Mouse (Mus musculus): Measurements from ENCODE around the gene Sim2.

The Sim2 gene

DNA sequence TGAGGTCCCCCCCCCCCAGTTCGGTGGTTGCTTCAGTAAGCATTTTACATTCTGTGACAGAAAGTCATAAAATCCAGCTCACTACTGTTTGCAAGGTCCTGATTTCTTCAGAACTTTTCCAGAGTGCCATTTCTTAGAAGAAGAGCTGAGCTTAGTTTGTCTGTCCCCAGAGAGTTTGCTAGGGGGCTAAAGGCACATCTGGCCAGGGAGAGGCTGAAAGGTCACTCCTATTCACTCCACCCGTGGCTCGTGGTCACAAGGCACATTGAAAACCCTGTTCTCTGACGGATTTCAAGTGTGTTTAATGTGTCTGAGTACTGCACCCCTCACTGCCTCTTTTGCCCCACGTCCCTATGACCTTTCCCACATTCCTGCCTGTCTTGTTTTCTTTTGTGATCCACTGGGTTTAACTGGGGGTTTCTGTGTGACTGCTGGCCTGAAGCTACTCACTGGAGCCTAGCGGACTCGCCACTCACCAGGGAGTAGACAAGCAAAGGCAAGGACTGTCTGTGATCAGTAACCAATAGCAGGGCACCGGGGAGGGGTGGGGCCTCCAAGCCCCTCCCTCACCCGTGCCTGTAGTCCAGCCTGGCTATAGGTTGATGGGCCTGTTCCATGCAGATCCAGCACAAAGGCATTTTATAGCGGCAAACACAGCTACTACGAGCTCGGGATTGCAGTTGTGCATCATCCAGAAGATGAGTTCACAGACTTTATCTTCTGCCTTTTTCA, 13.2 kb downstream of the Sim2 start:
- no peak for DNase-seq

DNA sequence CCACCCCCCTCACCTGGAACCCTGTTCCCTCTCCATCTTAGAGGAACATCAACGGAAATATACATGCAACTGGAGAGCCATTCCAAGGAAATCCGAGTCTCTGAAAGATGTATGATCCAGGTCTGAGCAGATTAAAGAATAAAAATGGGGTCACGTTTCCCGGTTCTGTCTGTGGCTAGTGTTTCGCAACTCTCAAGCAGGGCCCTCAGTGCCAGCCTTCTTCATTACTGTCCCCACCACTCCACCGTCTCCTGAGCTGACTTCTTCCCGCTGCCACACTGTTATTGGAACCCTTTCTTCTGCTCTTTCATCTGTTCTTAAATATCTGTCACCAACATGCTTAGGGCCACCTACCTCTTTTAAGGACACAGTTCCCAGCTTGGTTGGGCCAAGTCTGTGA, 28.4 kb downstream of the Sim2 start:
- no peak for DNase-seq

DNA sequence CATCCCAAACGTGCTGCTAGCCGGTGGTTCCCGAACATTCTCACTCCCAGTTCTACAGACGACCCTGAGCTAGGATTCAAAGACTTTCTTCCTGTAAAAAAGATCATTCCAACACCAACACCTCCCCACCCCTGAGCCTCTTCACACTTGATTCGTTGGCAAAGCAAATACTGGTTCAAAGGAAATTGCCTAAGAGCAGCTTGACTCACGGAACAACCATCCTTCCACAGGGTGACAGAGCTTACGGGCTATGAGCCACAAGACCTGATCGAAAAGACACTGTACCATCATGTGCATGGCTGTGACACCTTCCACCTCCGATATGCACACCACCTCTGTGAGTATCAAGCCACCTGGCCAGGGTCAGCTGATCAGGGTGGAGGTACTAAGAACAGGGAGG, 30.0 kb downstream of the Sim2 start:
- DNase-seq = no peak

DNA sequence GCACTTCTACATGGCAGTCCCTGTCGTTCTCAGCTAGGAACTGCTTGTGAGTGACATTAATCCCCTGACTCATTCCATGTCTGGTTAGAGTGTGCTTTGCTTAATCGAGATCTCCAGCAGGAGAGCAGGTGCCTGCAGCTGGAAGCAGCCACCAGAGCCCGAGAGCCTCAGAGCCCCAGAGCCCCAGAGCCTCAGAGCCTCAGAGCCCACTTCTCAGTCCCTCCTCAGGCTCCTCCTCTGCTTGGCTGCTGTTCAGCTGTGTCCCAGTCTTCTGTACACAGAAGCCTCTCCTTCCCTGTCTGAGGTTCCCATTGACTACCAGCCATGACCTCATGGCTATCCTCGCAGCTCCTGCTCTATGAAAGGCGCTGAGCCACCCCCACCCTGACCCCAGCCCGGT, 32.6 kb downstream of the Sim2 start:
- DNase-seq = no peak

DNA sequence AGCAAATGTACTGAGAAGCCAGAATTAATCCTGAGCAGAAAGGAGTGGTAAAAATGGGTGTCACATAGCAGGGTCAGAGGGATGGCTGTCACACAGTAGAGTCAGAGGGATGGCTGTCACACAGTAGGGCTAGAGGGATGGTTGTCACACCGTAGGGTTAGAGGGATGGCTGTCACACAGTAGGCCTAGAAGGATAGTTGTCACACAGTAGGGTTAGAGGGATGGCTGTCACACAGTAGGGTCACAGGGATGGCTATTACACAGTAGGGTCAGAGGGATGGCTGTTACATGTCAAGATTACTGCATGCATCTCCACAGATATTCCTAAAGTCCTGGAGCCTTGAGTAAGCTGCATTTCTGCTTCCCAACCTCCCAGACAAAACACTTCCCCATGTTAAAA, 33.7 kb downstream of the Sim2 start:
- DNase-seq = no peak

DNA sequence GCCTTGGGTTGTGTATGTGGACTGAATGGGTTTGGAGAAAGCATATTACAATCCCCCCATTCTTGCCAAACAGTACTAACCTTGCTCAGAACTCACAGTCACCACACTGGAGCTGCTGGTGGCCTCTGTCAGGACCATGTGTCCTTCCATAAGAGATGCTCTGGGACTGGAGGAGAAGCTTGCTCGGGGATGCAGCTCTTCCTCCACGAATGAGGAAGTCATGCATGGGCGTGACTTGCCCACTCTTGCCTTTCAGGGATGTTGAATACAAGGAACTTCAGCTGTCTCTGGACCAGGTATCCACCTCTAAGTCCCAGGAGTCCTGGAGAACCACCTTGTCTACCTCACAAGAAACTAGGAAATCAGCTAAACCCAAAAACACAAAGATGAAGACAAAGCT, 37.6 kb downstream of the Sim2 start:
- no peak for DNase-seq

DNA sequence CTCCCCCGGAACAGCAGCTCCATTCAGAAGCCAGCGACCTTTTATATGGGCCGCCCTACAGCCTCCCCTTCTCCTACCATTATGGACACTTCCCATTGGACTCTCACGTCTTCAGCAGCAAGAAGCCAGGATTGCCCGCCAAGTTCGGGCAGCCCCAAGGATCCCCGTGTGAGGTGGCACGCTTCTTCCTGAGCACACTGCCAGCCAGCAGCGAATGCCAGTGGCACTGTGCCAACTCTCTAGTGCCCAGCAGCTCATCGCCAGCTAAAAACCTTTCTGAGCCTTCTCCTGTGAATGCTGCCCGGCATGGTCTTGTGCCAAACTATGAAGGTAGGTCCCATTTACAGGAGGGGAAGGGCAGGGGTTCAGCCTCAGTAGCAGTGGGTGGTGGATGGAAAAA, 38.5 kb downstream of the Sim2 start:
- DNase-seq = peak; percentile 23

DNA sequence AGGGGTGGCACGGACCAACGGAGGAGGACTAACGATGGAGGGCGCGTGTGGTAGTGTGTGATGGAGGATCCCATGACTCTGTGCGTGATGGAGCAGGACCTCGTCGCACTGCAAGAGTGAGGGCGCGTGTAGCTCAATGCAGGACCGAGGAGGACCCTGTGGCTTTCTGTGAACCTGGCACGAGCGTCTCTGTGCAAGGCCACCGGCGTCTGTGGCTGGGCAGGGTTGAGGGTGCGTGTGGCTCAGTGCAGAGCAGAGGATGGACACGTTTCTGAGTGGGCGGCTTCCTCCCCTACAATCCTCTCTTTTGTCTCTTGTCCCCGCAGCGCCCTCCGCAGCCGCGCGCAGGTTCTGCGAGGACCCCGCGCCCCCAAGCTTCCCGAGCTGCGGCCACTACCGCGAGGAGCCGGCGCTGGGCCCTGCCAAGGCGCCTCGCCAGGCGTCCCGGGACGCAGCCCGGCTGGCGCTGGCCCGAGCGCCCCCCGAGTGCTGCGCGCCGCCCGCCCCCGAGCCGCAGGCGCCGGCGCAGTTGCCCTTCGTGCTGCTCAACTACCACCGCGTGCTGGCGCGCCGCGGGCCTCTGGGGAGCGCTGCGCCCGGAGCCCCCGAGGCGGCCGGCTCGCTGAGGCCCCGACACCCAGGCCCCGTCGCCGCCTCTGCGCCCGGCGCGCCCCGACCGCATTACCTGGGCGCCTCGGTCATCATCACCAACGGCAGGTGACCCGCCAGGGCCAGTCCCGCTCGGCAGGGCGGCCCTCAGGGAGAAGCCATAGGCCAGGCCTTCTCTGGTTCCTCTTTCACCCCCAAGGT, 40.6 kb downstream of the Sim2 start:
- no peak for DNase-seq

DNA sequence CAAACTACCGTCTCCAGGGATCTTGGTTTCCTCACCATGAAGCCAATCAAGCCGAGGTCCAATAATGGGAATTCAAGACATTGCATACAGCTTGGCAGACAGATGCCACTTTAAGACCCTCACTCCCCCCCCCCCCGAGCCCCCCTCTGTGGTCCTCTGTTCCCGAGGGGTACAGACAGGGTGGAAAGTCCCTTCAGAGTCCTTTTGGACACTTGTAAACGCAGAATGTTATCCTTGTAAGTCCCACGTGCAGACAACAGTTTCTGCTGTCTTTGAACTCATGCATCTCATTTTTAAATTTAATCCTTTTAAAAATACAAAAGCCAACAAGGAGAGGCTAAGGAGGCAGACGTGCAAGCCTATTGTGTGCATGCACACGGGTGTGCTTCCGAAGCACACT, 41.5 kb downstream of the Sim2 start:
- DNase-seq = no peak

DNA sequence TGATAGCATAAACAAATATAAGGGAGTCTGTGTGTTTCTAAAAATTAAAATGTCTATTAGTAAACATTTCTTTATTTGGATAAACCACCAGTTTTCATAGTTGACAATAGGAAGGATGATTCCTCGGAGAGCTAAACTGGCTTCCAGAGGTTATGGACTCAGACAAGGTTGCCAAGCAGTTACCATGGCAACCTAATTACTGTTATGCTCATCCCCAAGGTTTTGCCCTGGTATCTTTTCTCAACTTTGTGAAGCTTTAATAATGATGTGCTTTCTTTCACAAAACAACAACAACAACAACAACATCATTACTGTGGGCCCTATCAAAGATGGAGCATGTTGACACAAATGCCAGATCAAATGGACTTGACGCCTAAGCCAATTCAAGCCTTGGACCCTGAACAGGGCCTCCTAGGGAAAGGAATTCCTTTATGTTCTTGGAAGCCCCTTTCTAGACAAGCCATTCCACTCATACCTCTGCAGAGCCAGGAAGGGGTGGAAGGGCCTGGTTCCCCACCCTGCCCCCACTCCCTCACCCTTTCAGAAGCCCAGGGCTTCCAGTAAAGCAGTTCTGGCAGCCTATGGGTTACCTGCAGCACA, 43.6 kb downstream of the Sim2 start:
- no peak for DNase-seq

DNA sequence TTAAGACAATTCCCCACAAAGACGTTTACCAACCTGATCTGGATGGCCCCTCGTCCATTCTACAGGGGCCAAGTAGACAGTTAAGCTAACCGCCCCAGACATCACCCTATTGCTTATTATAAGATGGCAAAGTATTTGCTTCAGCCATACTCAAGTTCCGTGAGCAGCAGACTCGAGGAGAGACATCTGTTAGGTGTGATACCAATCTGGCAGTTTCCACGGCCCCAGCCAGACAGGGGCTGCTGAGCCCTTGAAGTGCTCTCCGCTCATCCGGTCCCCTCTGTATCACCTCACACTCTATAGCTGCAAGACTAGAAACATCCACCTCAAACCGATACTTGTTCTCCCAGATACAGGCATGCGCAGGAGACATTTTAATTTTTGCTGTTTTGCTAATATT, 49.5 kb downstream of the Sim2 start:
- DNase-seq = no peak

DNA sequence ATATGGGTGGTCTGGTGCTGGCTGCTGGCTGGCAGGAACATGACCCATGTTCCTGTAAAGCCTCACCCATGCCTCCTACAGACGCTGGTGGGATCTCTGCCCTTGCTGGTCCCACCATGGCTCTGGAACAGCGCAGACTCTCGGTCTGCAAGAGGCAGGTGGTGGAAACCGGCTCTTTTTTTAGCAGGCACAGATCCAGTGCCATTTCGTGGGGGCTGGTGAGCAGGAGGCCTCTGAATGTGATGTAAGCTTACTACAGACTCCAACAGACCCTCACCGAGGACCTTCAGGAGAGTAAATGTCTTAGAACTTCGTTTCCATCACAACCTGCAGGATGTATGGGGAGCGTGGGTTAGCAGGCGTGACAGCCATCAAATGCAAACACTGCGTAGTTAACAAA, 56.0 kb downstream of the Sim2 start:
- no peak for DNase-seq

DNA sequence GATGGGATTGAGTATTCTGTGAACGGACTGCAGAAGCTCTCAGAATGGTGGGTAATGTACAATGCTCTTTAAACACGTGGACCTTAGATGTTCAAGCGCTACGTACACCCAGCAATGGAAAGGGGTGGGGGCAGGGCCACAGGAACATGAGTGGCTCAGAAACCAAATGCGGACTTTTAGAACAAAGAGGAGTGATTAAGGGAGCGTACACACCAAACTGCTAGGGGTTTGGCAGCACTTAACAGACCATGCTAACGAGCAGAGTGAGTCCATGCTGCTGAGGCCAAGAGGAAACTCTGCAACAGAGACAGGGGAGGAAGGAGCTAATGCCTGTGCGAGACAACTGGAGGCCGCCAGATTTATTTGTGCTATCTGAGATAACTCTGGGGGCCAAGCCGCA, 58.6 kb downstream of the Sim2 start:
- no peak for DNase-seq

DNA sequence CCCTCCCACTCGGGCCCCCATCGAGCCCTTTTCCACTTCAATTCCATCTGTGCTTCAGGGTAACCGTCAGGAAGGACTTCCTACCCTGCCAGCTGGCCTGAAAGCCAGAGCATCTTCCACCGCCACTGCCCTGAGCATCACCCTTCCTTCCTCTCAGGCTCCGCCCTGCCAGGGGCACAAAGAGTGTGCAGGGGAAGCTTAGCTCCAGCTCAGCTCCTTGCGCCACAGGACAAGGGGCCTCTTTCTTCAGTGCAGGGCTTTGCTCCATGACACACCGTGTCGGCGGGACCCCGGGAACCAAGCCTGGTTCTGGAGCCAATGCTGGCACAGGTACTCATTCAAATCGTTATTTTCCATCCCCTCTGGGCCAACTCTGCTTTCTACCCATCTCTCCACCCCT, 63.4 kb downstream of the Sim2 start:
- no peak for DNase-seq

DNA sequence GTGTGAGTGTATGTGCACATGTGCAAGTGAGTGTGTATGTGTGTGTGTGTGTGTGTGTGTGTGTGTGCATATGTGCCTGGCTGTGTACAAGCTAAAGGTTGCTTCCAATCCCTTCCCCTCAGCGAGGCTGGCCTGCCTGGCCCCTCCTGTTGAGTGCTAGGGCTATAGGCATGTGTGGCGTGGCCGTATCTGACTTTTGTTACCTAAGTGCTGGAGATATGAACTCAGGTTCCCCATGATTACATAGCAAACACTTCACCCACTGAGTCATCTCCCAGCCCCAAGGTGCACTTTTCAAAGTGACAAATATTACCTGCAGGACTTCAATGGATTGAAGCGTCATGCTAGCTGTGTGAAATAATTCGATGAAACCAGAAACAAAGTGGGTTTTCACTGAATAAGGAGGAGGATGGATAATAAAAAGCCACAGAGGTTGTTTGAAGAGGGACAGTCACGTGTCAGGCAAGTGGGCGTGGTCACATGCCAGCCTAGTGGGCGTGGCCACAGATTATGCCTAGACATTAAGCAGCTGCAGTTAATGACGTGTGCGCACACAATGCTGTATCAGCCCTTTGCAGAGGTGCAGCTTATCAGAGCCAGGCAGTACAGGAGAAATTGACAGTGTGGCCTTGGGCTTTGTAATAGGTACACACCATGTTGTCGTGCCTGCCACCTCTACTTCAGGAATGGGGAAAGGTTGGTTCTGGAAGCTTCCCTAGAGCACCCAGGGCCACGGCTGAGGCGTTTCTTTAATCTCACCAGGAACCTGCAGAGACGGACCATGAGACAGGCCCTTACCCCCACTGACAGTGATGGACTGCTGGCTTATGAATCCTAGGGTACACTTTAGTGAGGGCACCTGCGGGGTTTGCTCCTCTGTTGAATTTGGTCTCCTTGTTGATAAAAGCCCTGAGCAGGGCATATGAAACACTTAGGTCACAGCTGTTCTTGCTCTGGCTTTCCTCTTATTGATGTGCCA, 65.7 kb downstream of the Sim2 start:
- DNase-seq = no peak

DNA sequence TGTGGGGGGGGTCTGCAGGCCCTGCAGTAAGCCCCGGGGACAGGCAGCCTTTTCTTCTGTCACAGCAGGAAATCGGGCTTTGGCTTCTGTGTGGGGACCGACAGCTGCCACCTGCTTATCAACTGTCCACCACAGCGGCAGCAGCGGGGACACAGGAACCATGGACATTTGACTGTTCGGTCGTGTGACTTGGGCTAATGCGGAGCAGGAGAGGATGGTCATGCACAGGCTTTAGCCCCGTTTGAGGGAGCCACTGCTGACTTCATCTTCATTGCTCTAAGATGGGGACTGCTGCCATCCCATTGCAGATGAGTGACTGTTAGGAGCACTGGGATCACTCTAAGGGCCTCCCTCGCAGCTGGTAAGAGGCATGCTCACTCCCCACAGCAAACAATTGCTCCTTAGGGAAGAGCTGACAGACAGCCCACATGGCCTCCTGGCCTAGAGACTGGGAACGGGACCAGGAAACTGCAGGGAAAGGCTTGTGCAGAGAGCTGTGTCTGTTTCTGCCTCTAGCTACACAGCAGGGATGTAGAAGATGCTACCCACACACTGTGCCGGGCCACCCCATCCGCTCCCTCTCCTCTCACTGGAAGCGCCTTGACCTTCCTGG, 70.4 kb downstream of the Sim2 start:
- DNase-seq = no peak

DNA sequence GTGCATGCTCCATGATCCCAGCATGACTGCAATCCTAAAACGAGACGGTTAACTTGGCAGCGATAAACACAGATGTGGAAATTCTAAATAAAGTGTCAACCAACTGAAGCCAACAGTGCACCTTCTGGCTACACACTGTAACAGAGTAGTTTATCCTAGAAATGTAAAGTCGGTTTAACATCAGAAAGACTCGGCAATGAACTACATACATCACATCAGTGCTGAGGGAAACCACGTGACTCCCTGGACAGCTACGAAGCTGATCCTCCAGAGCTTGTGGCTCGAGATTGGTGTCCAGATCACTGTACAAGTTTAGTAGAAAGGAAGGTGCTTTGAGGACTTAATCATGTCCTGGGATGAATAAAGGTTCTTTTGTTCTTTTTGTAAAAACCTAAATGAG, 73.1 kb downstream of the Sim2 start:
- DNase-seq = peak; percentile 8

DNA sequence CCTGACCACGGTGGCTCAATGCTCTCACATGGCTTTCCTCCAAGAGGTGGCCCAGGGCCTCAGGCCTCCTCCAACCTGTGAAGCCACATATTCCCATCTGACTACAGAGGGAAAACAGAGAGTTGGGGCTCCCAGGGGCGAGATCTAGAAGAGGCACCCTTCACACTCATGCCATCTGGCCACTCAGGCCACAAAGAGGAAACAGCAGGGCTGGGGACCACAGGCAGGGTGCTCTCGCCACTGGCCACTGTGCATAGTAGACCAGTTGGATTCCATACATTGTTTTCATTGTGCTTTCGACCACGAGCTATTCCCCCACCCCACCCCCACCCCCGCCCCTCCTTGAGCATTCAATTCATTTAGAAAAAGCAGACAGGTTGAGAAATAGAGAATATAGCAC, 77.3 kb downstream of the Sim2 start:
- DNase-seq = no peak

DNA sequence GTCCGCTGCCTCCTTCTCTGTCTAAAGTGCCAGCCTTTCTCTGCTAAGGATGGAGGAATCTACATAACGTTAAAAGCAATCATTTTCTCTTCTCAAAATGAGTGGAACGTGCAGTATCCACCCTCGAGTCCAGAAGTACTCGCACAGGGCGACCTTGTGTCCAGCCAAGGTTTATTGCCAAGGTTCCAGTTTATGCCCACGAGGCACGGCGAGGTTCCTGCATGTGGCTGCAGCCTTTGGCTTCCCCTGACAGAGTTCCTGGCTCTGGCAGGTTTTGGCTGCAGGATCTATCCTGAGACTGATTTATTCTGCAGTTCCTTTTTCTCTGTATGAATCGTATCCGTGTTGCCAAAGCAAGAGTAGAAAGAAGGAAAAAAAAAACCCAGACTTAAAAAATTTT, 78.3 kb downstream of the Sim2 start:
- peak; percentile 69 for DNase-seq

DNA sequence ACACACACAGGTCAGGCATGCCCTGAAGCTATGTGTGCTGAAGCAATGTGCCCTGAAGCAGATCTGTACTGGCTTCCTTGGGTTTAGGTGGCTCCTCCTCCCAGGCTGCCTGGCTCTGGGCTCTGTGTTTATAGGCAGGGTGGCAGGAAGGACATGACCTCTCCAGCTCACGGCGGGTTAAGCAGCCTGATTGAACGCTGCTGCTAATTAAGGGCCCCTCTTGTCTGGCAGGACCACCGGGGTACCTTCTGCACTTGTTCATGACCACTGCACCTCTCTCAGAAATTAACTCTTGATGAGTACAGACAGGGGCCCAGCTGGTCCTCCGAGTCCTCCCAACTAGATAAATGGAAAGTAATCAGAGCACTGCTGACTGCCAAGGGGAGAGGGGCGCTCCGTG, 79.5 kb downstream of the Sim2 start:
- DNase-seq = peak; percentile 11

DNA sequence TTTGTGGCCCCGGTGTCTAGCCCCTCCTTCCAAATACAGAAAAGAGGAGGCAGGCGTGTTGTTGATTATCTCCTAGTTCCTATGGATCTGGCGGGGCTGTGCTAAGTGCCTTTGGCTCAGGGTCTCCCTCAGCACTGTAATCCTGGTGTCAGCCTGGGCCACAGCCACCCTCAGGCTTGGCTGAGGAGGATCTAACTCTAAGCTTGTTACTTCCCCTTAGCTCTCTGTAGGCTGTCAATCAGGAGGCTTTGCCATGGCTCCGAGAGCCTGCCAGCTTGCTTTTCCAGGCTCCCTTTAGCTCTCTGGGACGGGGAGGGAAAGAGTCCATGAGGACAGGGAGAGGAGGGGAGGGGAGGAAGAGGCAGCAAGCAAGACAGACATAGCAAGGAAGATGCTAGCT, 80.2 kb downstream of the Sim2 start:
- no peak for DNase-seq
